Mouse (Mus musculus): ENCODE results near the gene Gpatch1. TPM values are rescaled to one million over a fixed set of nuclear protein-coding genes. Genes with fewer than 3 reads are reported as not detected.
A peak's percentile ranks its signal among the peaks of the same experiment; 100 is the strongest.

Gpatch1 gene
- polyA plus RNA-seq, 1 experiment: 5.7 TPM

- 0 out of 2 replicates have a peak, but pooled peaks have one; percentile 27 for TF ChIP-seq CTCF (IDR thresholded peaks at IDR 0.05; ENCODE audit: insufficient read depth, low read length)
- no peak for TF ChIP-seq POLR2A (IDR thresholded peaks at IDR 0.05; ENCODE audit: borderline replicate concordance, extremely low read depth, low read depth, low read length)
- WGBS: 72% methylated on average over 3 of the region's 3 CpGs
- no peak for DNase-seq
These were observed 87.9 kb downstream of the Gpatch1 start for GRCm38 (mm10) chr7:35230333-35230732.

More at GRCm38 (mm10) chr7:35230333-35230732, 87.9 kb downstream of the Gpatch1 start:
- Histone ChIP-seq H3K4me1 (ENCODE audit: control insufficient read depth, insufficient read depth, low read length) (peaks cover 3% of the 10 kb centered on the region; the same call in 1 of the 2 replicates), H3K4me3 (replicated peaks; ENCODE audit: extremely low read depth, low read depth, low read length) (no peak overlapping the region)

Other genes with a start within 250 kb of the Gpatch1 start
- 148 and 282 TPM in 2 replicates for gene Cebpa, start 199.1 kb downstream of the Gpatch1 start, polyA plus RNA-seq (2012; rRNA removed)
- gene Slc7a10, start 132.1 kb downstream of the Gpatch1 start, polyA plus RNA-seq (2012; rRNA removed): 81.4 and 82.4 TPM in 2 replicates
- gene Lrp3, start 102.9 kb downstream of the Gpatch1 start, polyA plus RNA-seq (2012; rRNA removed): 10.1 and 12.3 TPM in 2 replicates
- gene Rhpn2, start 15.7 kb upstream of the Gpatch1 start, polyA plus RNA-seq (2012; rRNA removed): 7.5 and 11.0 TPM in 2 replicates
- 2.7 and 4.0 TPM in 2 replicates for gene Faap24, start 78.4 kb upstream of the Gpatch1 start, polyA plus RNA-seq (2012; rRNA removed)
- 9.0 and 15.6 TPM in 2 replicates for gene Cep89, start 78.6 kb upstream of the Gpatch1 start, polyA plus RNA-seq (2012; rRNA removed)
- gene Slc7a9, start 130.4 kb upstream of the Gpatch1 start, polyA plus RNA-seq (2012; rRNA removed): 0.06 TPM in 1 of 2 replicates, not detected in the other
- gene Tdrd12, start 219.3 kb upstream of the Gpatch1 start, polyA plus RNA-seq (2012; rRNA removed): 0.04 and 0.06 TPM in 2 replicates
- 20.6 and 22.3 TPM in 2 replicates for gene Nudt19, start 237.9 kb upstream of the Gpatch1 start, polyA plus RNA-seq (2012; rRNA removed)